Mouse (Mus musculus) stomach, postnatal 0 days (tissue): ENCODE data around the gene Msgn1.

Experiments used
- CTCF ChIP-seq: IDR thresholded peaks from 2 replicates; pipeline ENCODE4 v1.5.1; 2016; ENCODE audit warnings: antibody characterized with exemption, low read depth, mild to moderate bottlenecking, moderate library complexity
- EP300 ChIP-seq: optimal IDR thresholded peaks from 2 replicates; pipeline ENCODE3; 2016; ENCODE audit warnings: antibody characterized with exemption

DNA sequence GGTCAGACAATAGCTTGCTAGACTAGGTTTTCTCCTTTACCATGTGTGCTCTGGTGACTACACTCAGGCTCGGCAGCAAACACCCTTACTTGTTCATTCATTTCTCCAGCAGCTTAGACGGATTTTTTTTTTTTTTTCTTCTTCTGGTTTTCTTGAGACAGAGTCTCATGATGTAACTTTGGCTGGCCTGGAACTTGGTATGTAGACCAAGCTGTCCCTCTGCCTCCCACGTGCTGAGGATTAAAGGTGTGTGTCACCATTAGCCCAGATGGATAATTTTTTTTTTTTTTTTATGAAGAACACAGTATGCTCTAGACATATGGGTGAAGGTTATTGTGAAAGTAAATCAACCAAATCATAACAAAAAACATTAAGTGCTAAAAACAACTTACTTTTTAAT, 41.5 kb upstream of the Msgn1 start:
- TF ChIP-seq CTCF (no peak), EP300 (no peak)
